Mouse (Mus musculus): ENCODE measurements at regions not wholly inside any gene's neighbourhood (a gene's known extent, or its start where the extent isn't known, plus 50 kb on each side); places are given as distances from the start of the nearest gene placed in this dataset.

- WGBS: 50% methylated on average over 2 of the region's 2 CpGs
- H3K27me3 ChIP-seq (ENCODE audit: control insufficient read depth, insufficient read depth, low read length): no peaks in the 10 kb centered on the region
Measured at GRCm38 (mm10) chr10:19412926-19413325, 56.6 kb downstream of the Olig3 start.

DNA sequence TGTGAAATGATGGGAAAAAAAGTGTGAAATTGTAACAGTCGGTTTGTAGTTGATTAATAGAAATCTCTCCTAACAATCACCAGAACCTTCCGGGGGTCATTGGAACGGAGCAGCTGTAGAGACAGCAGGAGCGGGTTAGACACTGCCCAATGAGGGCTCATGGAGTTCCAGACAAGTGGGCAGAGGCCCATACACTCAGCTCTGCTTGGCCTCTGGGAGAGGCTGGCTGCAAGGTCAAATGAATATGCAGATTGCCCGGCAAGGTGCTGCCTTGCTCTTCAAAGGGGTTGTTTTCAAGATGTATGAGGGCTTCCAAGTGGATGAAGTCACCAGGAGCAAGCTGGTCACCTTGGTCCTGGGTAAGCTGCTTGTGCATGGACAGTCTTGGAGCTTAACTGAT is 57.6 kb downstream of the Olig3 start:
- no peaks in the 10 kb centered on the region for H3K27me3 ChIP-seq (ENCODE audit: control insufficient read depth, insufficient read depth, low read length)
- WGBS: 56% methylated on average over 5 of the region's 5 CpGs
- H3K9me3 ChIP-seq (replicated peaks; ENCODE audit: control insufficient read depth, low read length): no peaks in the 10 kb centered on the region
- no peak overlapping the region for H3K4me2 ChIP-seq (ENCODE audit: low read depth, low read length)
- no peak for ATAC-seq (ENCODE audit: insufficient read depth, low FRiP score)
- no peak overlapping the region for H3K27ac ChIP-seq (ENCODE audit: low read length)
- no peaks in the 10 kb centered on the region for H3K4me1 ChIP-seq (ENCODE audit: control insufficient read depth, insufficient read depth, low read length)
- H3K36me3 ChIP-seq (ENCODE audit: control insufficient read depth, insufficient read depth, low read length): no peaks in the 10 kb centered on the region
- H3K9ac ChIP-seq (ENCODE audit: low read length): no peak overlapping the region
- H3K4me3 ChIP-seq (replicated peaks; ENCODE audit: low read length): no peak overlapping the region

More at GRCm38 (mm10) chr10:19412926-19413325, 56.6 kb downstream of the Olig3 start:
- no peak for ATAC-seq (ENCODE audit: insufficient read depth, low FRiP score)
- no peaks in the 10 kb centered on the region for H3K9me3 ChIP-seq (replicated peaks; ENCODE audit: control insufficient read depth, low read length)
- no peaks in the 10 kb centered on the region for H3K36me3 ChIP-seq (ENCODE audit: control insufficient read depth, insufficient read depth, low read length)
- H3K9ac ChIP-seq (ENCODE audit: low read length): no peak overlapping the region
- H3K4me3 ChIP-seq (replicated peaks; ENCODE audit: low read length): no peak overlapping the region
- no peak overlapping the region for H3K27ac ChIP-seq (ENCODE audit: low read length)
- H3K4me2 ChIP-seq (ENCODE audit: low read depth, low read length): no peak overlapping the region
- no peaks in the 10 kb centered on the region for H3K4me1 ChIP-seq (ENCODE audit: control insufficient read depth, insufficient read depth, low read length)

GRCm38 (mm10) chr10:19414834-19415233 is 58.5 kb downstream of the Olig3 start:
- ATAC-seq (ENCODE audit: insufficient read depth, low FRiP score): no peak
- no peak overlapping the region for H3K4me2 ChIP-seq (ENCODE audit: low read depth, low read length)
- no peaks in the 10 kb centered on the region for H3K4me1 ChIP-seq (ENCODE audit: control insufficient read depth, insufficient read depth, low read length)
- no peak overlapping the region for H3K4me3 ChIP-seq (replicated peaks; ENCODE audit: low read length)
- 41% methylated on average over 5 of the region's 5 CpGs for WGBS
- H3K9me3 ChIP-seq (replicated peaks; ENCODE audit: control insufficient read depth, low read length): no peaks in the 10 kb centered on the region
- H3K9ac ChIP-seq (ENCODE audit: low read length): no peak overlapping the region
- no peaks in the 10 kb centered on the region for H3K36me3 ChIP-seq (ENCODE audit: control insufficient read depth, insufficient read depth, low read length)
- H3K27ac ChIP-seq (ENCODE audit: low read length): no peak overlapping the region
- H3K27me3 ChIP-seq (ENCODE audit: control insufficient read depth, insufficient read depth, low read length): no peaks in the 10 kb centered on the region

GRCm38 (mm10) chr10:19424030-19424429 is 67.7 kb downstream of the Olig3 start:
- ATAC-seq (ENCODE audit: insufficient read depth, low FRiP score): no peak
- no peak overlapping the region for H3K27ac ChIP-seq (ENCODE audit: low read length)
- H3K9me3 ChIP-seq (replicated peaks; ENCODE audit: control insufficient read depth, low read length): no peaks in the 10 kb centered on the region
- WGBS: 44% methylated on average over 1 of the region's 1 CpGs
- no peaks in the 10 kb centered on the region for H3K27me3 ChIP-seq (ENCODE audit: control insufficient read depth, insufficient read depth, low read length)
- no peak overlapping the region for H3K4me3 ChIP-seq (replicated peaks; ENCODE audit: low read length)
- H3K4me1 ChIP-seq (ENCODE audit: control insufficient read depth, insufficient read depth, low read length): no peaks in the 10 kb centered on the region
- H3K9ac ChIP-seq (ENCODE audit: low read length): no peak overlapping the region
- H3K36me3 ChIP-seq (ENCODE audit: control insufficient read depth, insufficient read depth, low read length): no peaks in the 10 kb centered on the region
- H3K4me2 ChIP-seq (ENCODE audit: low read depth, low read length): no peak overlapping the region

- Histone ChIP-seq H3K4me3 (replicated peaks; ENCODE audit: low read length) (no peak overlapping the region), H3K27ac (ENCODE audit: low read length) (no peak overlapping the region), H3K4me1 (ENCODE audit: control insufficient read depth, insufficient read depth, low read length) (no peaks in the 10 kb centered on the region), H3K27me3 (ENCODE audit: control insufficient read depth, insufficient read depth, low read length) (no peaks in the 10 kb centered on the region), H3K4me2 (ENCODE audit: low read depth, low read length) (no peak overlapping the region), H3K9ac (ENCODE audit: low read length) (no peak overlapping the region), H3K36me3 (ENCODE audit: control insufficient read depth, insufficient read depth, low read length) (no peaks in the 10 kb centered on the region), H3K9me3 (replicated peaks; ENCODE audit: control insufficient read depth, low read length) (no peaks in the 10 kb centered on the region)
- ATAC-seq (ENCODE audit: insufficient read depth, low FRiP score): no peak
- 68% methylated on average over 3 of the region's 3 CpGs for WGBS
Measured at GRCm38 (mm10) chr10:19424961-19425360, 68.6 kb downstream of the Olig3 start.

DNA sequence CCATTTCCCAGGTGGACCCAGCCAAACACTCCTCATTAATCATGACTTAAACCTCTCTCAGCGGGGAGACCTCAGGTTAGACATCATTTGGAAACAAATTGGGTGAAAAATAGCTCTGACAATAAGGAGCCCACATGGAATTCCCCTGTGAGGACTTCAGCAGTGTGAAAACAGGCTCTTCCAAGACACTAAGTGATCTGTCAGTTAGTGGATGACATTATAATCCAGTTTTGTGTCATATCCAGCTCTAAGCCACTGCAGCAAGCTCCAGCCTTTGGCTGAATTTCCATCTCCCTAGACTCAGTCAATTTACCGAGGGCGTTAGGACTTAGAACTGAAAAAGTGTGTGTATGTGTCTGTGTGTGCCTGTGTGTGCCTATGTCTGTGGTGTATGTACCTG is 70.5 kb downstream of the Olig3 start:
- no peak for ATAC-seq (ENCODE audit: insufficient read depth, low FRiP score)
- H3K9ac ChIP-seq (ENCODE audit: low read length): no peak overlapping the region
- WGBS: 67% methylated on average over 3 of the region's 3 CpGs

GRCm38 (mm10) chr10:19432515-19432914 is 76.2 kb downstream of the Olig3 start:
- WGBS: 85% methylated on average over 4 of the region's 4 CpGs
- Histone ChIP-seq H3K27me3 (ENCODE audit: control insufficient read depth, insufficient read depth, low read length) (no peaks in the 10 kb centered on the region), H3K4me3 (replicated peaks; ENCODE audit: low read length) (no peak overlapping the region), H3K4me2 (ENCODE audit: low read depth, low read length) (no peak overlapping the region), H3K4me1 (ENCODE audit: control insufficient read depth, insufficient read depth, low read length) (no peaks in the 10 kb centered on the region; the same call in 1 of the 2 replicates), H3K9ac (ENCODE audit: low read length) (no peak overlapping the region), H3K9me3 (replicated peaks; ENCODE audit: control insufficient read depth, low read length) (no peaks in the 10 kb centered on the region), H3K36me3 (ENCODE audit: control insufficient read depth, insufficient read depth, low read length) (no peaks in the 10 kb centered on the region), H3K27ac (ENCODE audit: low read length) (no peak overlapping the region)
- ATAC-seq (ENCODE audit: insufficient read depth, low FRiP score): no peak

More for the DNA sequence above, 70.5 kb downstream of the Olig3 start:
- no peaks in the 10 kb centered on the region for H3K36me3 ChIP-seq (ENCODE audit: control insufficient read depth, insufficient read depth, low read length)
- H3K27me3 ChIP-seq (ENCODE audit: control insufficient read depth, insufficient read depth, low read length): no peaks in the 10 kb centered on the region
- H3K4me1 ChIP-seq (ENCODE audit: control insufficient read depth, insufficient read depth, low read length): no peaks in the 10 kb centered on the region
- no peak overlapping the region for H3K4me2 ChIP-seq (ENCODE audit: low read depth, low read length)
- no peak overlapping the region for H3K4me3 ChIP-seq (replicated peaks; ENCODE audit: low read length)
- H3K27ac ChIP-seq (ENCODE audit: low read length): no peak overlapping the region
- H3K9me3 ChIP-seq (replicated peaks; ENCODE audit: control insufficient read depth, low read length): no peaks in the 10 kb centered on the region

GRCm38 (mm10) chr10:19434661-19435060 is 78.3 kb downstream of the Olig3 start:
- no peak for ATAC-seq (ENCODE audit: insufficient read depth, low FRiP score)
- Histone ChIP-seq H3K9ac (ENCODE audit: low read length) (no peak overlapping the region), H3K4me1 (ENCODE audit: control insufficient read depth, insufficient read depth, low read length) (no peaks in the 10 kb centered on the region; the same call in 1 of the 2 replicates), H3K4me2 (ENCODE audit: low read depth, low read length) (no peak overlapping the region), H3K36me3 (ENCODE audit: control insufficient read depth, insufficient read depth, low read length) (no peaks in the 10 kb centered on the region), H3K27me3 (ENCODE audit: control insufficient read depth, insufficient read depth, low read length) (no peaks in the 10 kb centered on the region), H3K9me3 (replicated peaks; ENCODE audit: control insufficient read depth, low read length) (no peaks in the 10 kb centered on the region), H3K4me3 (replicated peaks; ENCODE audit: low read length) (no peak overlapping the region), H3K27ac (ENCODE audit: low read length) (no peak overlapping the region)
- 65% methylated on average over 6 of the region's 6 CpGs for WGBS

DNA sequence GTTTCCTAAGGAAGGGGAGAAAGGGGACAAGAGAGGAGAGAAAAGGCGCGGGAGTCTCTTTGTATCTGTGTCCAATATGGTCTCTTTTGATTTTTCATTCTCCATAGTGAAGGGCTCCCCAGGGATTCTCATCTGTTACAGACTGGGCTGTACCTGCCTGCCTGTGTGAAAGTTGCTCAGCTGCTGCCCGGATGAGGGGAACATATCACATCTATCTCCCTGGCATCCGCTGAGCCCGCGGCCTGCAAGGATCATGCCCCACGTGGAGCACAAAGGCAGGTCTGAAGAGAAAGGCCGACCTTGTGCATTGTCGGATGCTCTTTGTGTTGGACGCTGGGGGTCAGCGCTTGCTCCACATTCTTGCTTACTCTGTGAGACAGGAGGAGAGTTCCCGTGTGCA is 85.5 kb downstream of the Olig3 start:
- Histone ChIP-seq H3K4me1 (ENCODE audit: control insufficient read depth, insufficient read depth, low read length) (no peaks in the 10 kb centered on the region), H3K27me3 (ENCODE audit: control insufficient read depth, insufficient read depth, low read length) (no peaks in the 10 kb centered on the region), H3K27ac (ENCODE audit: low read length) (no peak overlapping the region), H3K36me3 (ENCODE audit: control insufficient read depth, insufficient read depth, low read length) (no peaks in the 10 kb centered on the region), H3K4me2 (ENCODE audit: low read depth, low read length) (no peak overlapping the region), H3K9me3 (replicated peaks; ENCODE audit: control insufficient read depth, low read length) (no peaks in the 10 kb centered on the region), H3K9ac (ENCODE audit: low read length) (no peak overlapping the region), H3K4me3 (replicated peaks; ENCODE audit: low read length) (no peak overlapping the region)
- 43% methylated on average over 12 of the region's 12 CpGs for WGBS
- no peak for ATAC-seq (ENCODE audit: insufficient read depth, low FRiP score)

DNA sequence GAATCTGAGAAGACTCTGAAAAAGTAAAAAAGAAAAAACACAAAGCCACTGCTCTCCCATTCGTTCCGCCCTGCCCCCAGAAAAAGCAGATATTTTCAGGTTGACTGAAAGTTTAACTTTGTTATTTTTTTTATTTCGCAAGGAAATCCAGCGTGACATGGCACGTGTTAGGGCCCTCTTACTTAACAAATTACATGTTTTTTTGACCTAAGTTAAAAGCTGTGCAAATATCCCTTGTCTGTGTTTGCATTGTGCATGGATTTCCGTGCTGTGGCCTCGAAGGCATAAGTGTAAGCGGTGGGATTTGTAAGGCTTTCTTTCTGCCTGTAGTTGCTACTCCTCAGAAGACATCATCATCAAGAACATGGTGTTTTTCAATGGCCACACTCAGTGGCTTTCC is 87.2 kb downstream of the Olig3 start:
- ATAC-seq (ENCODE audit: insufficient read depth, low FRiP score): no peak
- no peaks in the 10 kb centered on the region for H3K9me3 ChIP-seq (replicated peaks; ENCODE audit: control insufficient read depth, low read length)
- no peaks in the 10 kb centered on the region for H3K36me3 ChIP-seq (ENCODE audit: control insufficient read depth, insufficient read depth, low read length)
- H3K27ac ChIP-seq (ENCODE audit: low read length): no peak overlapping the region
- H3K4me3 ChIP-seq (replicated peaks; ENCODE audit: low read length): no peak overlapping the region
- no peaks in the 10 kb centered on the region for H3K4me1 ChIP-seq (ENCODE audit: control insufficient read depth, insufficient read depth, low read length)
- 32% methylated on average over 8 of the region's 8 CpGs for WGBS
- no peak overlapping the region for H3K9ac ChIP-seq (ENCODE audit: low read length)
- H3K4me2 ChIP-seq (ENCODE audit: low read depth, low read length): no peak overlapping the region
- no peaks in the 10 kb centered on the region for H3K27me3 ChIP-seq (ENCODE audit: control insufficient read depth, insufficient read depth, low read length)

All from stomach, embryonic 16.5 days (tissue).